Mouse (Mus musculus) cerebellum, adult 2 months (tissue): ENCODE data around the gene Prkcz. TPM values are rescaled to one million over a fixed set of nuclear protein-coding genes. Genes with fewer than 3 reads are reported as not detected.
A peak's percentile ranks its signal among the peaks of the same experiment; 100 is the strongest.

ENCODE experiments used
- DNase-seq, 2 experiments: peaks; one replicate each; pipeline ENCODE4 v3.0.0; 2021
- H3K27ac ChIP-seq: fragments of 200-500 bp; 2 replicates; pipeline ENCODE4 v1.5.1; 2012; ENCODE audit warnings: low read length, control low read depth, inconsistent platforms; ENCODE audit not compliant: insufficient read depth
- H3K27me3 ChIP-seq: fragments of 200-500 bp; 2 replicates; pipeline ENCODE4 v1.6.1; 2012; ENCODE audit warnings: inconsistent platforms, mild to moderate bottlenecking, low read length, moderate library complexity; ENCODE audit not compliant: control insufficient read depth, insufficient read depth
- H3K4me1 ChIP-seq: fragments of 200-500 bp; 2 replicates; pipeline ENCODE4 v1.6.1; 2011; ENCODE audit warnings: low read length; ENCODE audit not compliant: control insufficient read depth, insufficient read depth
- H3K4me3 ChIP-seq: fragments of 200-500 bp; replicated peaks from 2 replicates; pipeline ENCODE3; 2011; ENCODE audit warnings: mild to moderate bottlenecking, low read depth, low read length, control low read depth; ENCODE audit not compliant: insufficient read depth
- CTCF ChIP-seq: fragments of 200-500 bp; IDR thresholded peaks from 2 replicates; pipeline ENCODE4 v1.5.1; 2011; ENCODE audit warnings: low read depth, mild to moderate bottlenecking, control low read depth, low read length, moderate library complexity, borderline replicate concordance; ENCODE audit not compliant: insufficient read depth
- POLR2A ChIP-seq: fragments of 200-500 bp; IDR thresholded peaks from 2 replicates; pipeline ENCODE4 v1.6.1; 2011; ENCODE audit warnings: low read length, control low read depth, borderline replicate concordance; ENCODE audit not compliant: insufficient read depth
- WGBS: fragments of 180-500 bp; shearing (Covaris S2); methylation state at CpG from one replicate; pipeline ENCODE4 v1.1.7; 2018; 5-methylcytosine and 5-hydroxymethylcytosine counted together
- polyA plus RNA-seq: library from polyadenylated mRNA; depleted of rRNA; stranded (reverse); fragments of >200 nt; gene quantifications from 2 replicates; pipeline ENCODE4 v1.2.3, GENCODE M21; 2012

Prkcz gene
- polyA plus RNA-seq, 1 experiment, result 253 TPM

DNA sequence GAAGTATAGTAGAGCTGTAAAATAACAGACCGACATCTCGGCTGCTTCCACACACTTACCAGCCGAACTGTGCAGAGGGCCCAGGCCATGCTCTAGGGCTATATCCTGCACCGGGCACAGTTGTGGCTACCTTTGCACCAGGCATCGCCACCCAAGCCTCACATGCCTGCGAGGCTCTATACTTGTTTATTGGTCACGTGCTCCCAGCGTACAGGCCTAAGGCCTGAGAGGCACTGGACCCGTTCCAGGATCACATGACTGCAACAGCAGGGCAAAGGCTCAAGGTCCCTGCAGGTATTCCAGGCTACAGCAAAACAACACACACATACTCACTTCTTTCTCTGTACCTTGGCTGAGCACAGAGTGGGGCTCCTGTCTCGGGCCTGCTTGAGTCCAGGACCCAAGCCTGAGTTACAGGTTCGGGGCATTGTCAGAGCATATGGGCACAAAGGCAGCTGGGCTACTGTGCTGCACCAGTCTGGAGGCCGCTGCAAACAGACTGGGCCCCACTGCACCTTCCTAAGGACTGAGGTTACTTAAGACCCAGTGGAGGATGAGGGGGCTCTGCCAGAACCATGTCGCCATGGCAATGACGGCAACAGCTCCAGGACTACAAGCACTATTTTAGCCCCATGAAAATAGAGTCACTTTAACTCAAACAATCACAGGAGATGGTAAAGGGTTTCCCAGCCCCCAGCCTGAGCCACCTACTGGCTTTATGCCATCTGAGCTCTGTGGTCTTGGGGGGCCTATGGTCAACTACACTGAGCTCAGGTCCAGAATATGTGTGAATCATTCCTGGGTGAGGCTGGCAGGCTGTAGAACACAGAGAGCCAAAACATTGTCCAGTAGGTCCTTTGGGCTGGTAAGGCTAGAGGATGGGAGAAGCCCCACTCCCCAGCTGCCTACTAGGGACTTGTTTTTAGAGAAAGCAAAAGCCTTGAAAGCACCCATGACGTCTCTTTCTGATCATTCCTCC, 9.9 kb upstream of the Prkcz start:
- Histone ChIP-seq H3K27me3 (no peaks in the 10 kb centered on the region), H3K27ac (no peak overlapping the region), H3K4me1 (peaks cover 19% of the 10 kb centered on the region), H3K4me3 (no peak overlapping the region)
- DNase-seq, result no peak
- 68% methylated on average over 15 of the region's 15 CpGs for WGBS
- TF ChIP-seq POLR2A, result no peak
- no peak for TF ChIP-seq CTCF

GRCm38 (mm10) chr4:155368684-155369083, 7.5 kb upstream of the Prkcz start:
- Histone ChIP-seq H3K27me3 (no peaks in the 10 kb centered on the region), H3K4me3 (no peak overlapping the region), H3K27ac (no peak overlapping the region), H3K4me1 (peaks cover 19% of the 10 kb centered on the region)
- peak; percentile 86 to 96 for DNase-seq
- 23% methylated on average over 12 of the region's 12 CpGs for WGBS
- TF ChIP-seq POLR2A (no peak), CTCF (peak; percentile 99)

DNA sequence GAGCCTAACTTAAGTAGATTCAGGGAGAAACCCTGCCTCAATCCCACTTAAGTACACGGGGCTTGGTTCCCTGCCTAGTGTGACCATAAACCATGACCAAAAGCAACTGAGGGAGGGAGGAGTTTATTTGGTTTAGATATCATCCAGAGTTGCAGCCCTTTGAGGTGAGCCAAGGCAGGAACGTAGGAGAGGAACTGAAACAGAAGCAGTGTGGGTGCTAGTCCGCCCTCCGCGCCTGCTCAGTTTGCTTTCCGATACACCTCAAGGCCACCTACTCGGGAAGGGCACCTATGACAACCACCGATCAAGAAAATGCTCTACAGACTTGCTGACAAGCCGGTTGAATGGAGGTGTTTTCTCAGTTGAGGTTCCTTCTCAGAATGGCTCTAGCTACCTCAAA, 6.6 kb upstream of the Prkcz start:
- H3K27ac ChIP-seq, result no peak overlapping the region
- 88% methylated on average over 9 of the region's 9 CpGs for WGBS
- DNase-seq, result no peak
- H3K27me3 ChIP-seq, result no peaks in the 10 kb centered on the region
- no peak overlapping the region for H3K4me3 ChIP-seq
- peaks cover 19% of the 10 kb centered on the region for H3K4me1 ChIP-seq
- TF ChIP-seq CTCF (no peak), POLR2A (no peak)

DNA sequence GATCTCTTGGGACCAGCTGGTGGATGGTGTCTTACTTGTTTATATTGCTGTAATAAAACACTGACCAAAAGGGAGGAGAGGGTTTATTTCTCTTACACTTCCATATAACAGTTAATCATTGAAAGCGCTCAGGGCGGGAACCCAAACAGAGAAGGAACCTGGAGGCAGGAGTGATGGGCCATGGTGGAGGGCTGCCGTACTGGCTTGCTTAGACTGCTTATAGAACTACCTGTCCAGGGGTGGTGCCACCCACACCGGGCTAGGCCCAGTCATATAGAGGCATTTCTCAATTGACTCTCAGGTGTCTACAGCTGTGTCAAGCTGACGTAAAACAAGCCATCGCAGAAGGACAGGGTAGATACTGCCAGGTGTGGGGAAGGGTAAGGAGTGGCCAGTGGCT, 5.6 kb upstream of the Prkcz start:
- 90% methylated on average over 6 of the region's 6 CpGs for WGBS
- no peak for DNase-seq

GRCm38 (mm10) chr4:155362443-155362842, 1.3 kb upstream of the Prkcz start:
- WGBS, result 56% methylated on average over 5 of the region's 5 CpGs
- Histone ChIP-seq H3K27ac (no peak overlapping the region), H3K27me3 (no peaks in the 10 kb centered on the region), H3K4me3 (no peak overlapping the region), H3K4me1 (no peaks in the 10 kb centered on the region)
- no peak for TF ChIP-seq POLR2A
- no peak for TF ChIP-seq CTCF
- DNase-seq, result no peak

More for the DNA sequence above, 5.6 kb upstream of the Prkcz start:
- Histone ChIP-seq H3K4me1 (peaks cover 12% of the 10 kb centered on the region), H3K4me3 (no peak overlapping the region), H3K27me3 (no peaks in the 10 kb centered on the region), H3K27ac (no peak overlapping the region)
- TF ChIP-seq CTCF (no peak), POLR2A (no peak)

DNA sequence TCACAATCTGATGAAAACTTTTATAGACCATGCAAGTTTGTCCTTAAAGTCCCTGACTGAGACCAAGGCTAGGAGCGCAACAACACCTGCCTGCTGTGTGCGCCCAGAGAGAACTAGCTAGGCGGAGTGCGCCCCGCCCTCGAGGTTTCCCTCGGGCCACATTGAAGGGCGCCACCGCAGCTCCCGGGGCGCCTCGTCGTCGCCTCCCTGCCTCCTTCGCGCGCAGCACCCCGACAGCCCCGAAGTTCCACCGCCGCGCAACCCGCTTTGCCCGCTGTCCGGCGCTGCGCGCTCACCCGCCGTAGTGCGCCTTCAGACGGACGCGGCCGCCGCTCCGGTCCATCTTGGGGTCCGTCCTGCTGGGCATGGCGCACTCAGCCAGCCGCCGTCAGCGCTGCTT, 305 bp downstream of the Prkcz start:
- Histone ChIP-seq H3K4me3 (peak overlapping the region; percentile 16), H3K4me1 (no peaks in the 10 kb centered on the region), H3K27ac (no peak overlapping the region), H3K27me3 (no peaks in the 10 kb centered on the region)
- 3% methylated on average over 39 of the region's 42 CpGs for WGBS
- TF ChIP-seq CTCF, result no peak
- TF ChIP-seq POLR2A, result no peak
- no peak for DNase-seq

- H3K4me1 ChIP-seq, result no peaks in the 10 kb centered on the region
- WGBS, result 64% methylated on average over 12 of the region's 12 CpGs
- peak in 1 of 2 experiments; percentile 31 for DNase-seq
- no peaks in the 10 kb centered on the region for H3K27me3 ChIP-seq
- H3K27ac ChIP-seq, result no peak overlapping the region
- TF ChIP-seq POLR2A (no peak), CTCF (no peak)
- no peak overlapping the region for H3K4me3 ChIP-seq
Measured at GRCm38 (mm10) chr4:155359560-155360464, 1.3 kb downstream of the Prkcz start.
